Mouse (Mus musculus) testis, adult 2 months (tissue): ENCODE data around the gene Oxnad1. TPM values are rescaled to one million over a fixed set of nuclear protein-coding genes. Genes with fewer than 3 reads are reported as not detected.
"Not testable (repeated sequence)": the region's sequence is repeated elsewhere in the genome, so short reads cannot be mapped to it uniquely, and the experiment has no call there.

ENCODE experiments used
- H3K27ac ChIP-seq: fragments of 200-500 bp; 2 replicates; pipeline ENCODE4 v1.5.1; 2012; ENCODE audit warnings: low read depth, low read length; ENCODE audit not compliant: control insufficient read depth, insufficient read depth
- H3K27me3 ChIP-seq: fragments of 200-500 bp; 2 replicates; pipeline ENCODE4 v1.6.1; 2012; ENCODE audit warnings: mild to moderate bottlenecking, low read length, moderate library complexity; ENCODE audit not compliant: control insufficient read depth, insufficient read depth
- H3K36me3 ChIP-seq: fragments of 200-500 bp; 2 replicates; pipeline ENCODE4 v1.6.1; 2012; ENCODE audit warnings: mild to moderate bottlenecking, low read length; ENCODE audit not compliant: control insufficient read depth, insufficient read depth
- H3K4me1 ChIP-seq: fragments of 200-500 bp; 2 replicates; pipeline ENCODE4 v1.6.1; 2012; ENCODE audit warnings: low read length; ENCODE audit not compliant: control insufficient read depth, insufficient read depth
- H3K4me3 ChIP-seq: fragments of 200-500 bp; 2 replicates; pipeline ENCODE4 v1.5.1; 2012; ENCODE audit warnings: low read depth, mild to moderate bottlenecking, low read length, moderate library complexity, mixed read lengths; ENCODE audit not compliant: control insufficient read depth
- CTCF ChIP-seq: fragments of 200-500 bp; IDR thresholded peaks from 2 replicates; pipeline ENCODE4 v1.5.1; 2012; ENCODE audit warnings: low read depth, mild to moderate bottlenecking, inconsistent platforms, low read length, moderate library complexity; ENCODE audit not compliant: control insufficient read depth, insufficient read depth, insufficient replicate concordance
- POLR2A ChIP-seq: fragments of 200-500 bp; IDR thresholded peaks from 2 replicates; pipeline ENCODE4 v1.6.1; 2012; ENCODE audit warnings: low read depth, mild to moderate bottlenecking, inconsistent platforms, low read length, moderate library complexity; ENCODE audit not compliant: control insufficient read depth
- polyA plus RNA-seq: library from polyadenylated mRNA; depleted of rRNA; stranded (reverse); fragments of >200 nt; gene quantifications from 2 replicates; pipeline ENCODE4 v1.2.3, GENCODE M21; 2012

Oxnad1 gene
- polyA plus RNA-seq, 1 experiment, result 24.0 TPM

GRCm38 (mm10) chr14:32128409-32128808, 43.2 kb downstream of the Oxnad1 start:
- no peak overlapping the region for H3K27ac ChIP-seq
- H3K4me1 ChIP-seq, result no peaks in the 10 kb centered on the region
- H3K4me3 ChIP-seq, result no peak overlapping the region
- no peaks in the 10 kb centered on the region for H3K36me3 ChIP-seq
- TF ChIP-seq CTCF (no peak), POLR2A (no peak)
- H3K27me3 ChIP-seq, result no peaks in the 10 kb centered on the region

GRCm38 (mm10) chr14:32131836-32132235, 46.7 kb downstream of the Oxnad1 start:
- H3K27me3 ChIP-seq, result no peaks in the 10 kb centered on the region

GRCm38 (mm10) chr14:32134293-32134692, 49.1 kb downstream of the Oxnad1 start:
- H3K27me3 ChIP-seq, result no peaks in the 10 kb centered on the region
- no peak overlapping the region for H3K27ac ChIP-seq
- TF ChIP-seq POLR2A (no peak), CTCF (no peak)
- no peaks in the 10 kb centered on the region for H3K4me1 ChIP-seq
- no peak overlapping the region for H3K4me3 ChIP-seq
- no peaks in the 10 kb centered on the region for H3K36me3 ChIP-seq

More at GRCm38 (mm10) chr14:32131836-32132235, 46.7 kb downstream of the Oxnad1 start:
- H3K4me3 ChIP-seq, result no peak overlapping the region
- H3K27ac ChIP-seq, result no peak overlapping the region
- no peaks in the 10 kb centered on the region for H3K4me1 ChIP-seq
- no peaks in the 10 kb centered on the region for H3K36me3 ChIP-seq
- TF ChIP-seq CTCF (no peak), POLR2A (no peak)

GRCm38 (mm10) chr14:32136467-32136866, 51.3 kb downstream of the Oxnad1 start:
- H3K36me3 ChIP-seq, H3K4me3 ChIP-seq, H3K27me3 ChIP-seq, H3K4me1 ChIP-seq, H3K27ac ChIP-seq: not testable (repeated sequence)

GRCm38 (mm10) chr14:32140359-32140965, 55.3 kb downstream of the Oxnad1 start:
- Histone ChIP-seq H3K4me1 (peaks cover 3% of the 10 kb centered on the region; the same call in 1 of the 2 replicates), H3K36me3 (no peaks in the 10 kb centered on the region), H3K27me3 (no peaks in the 10 kb centered on the region), H3K27ac (no peak overlapping the region), H3K4me3 (peak overlapping the region; percentile 16)
- TF ChIP-seq POLR2A (no peak), CTCF (no peak)

GRCm38 (mm10) chr14:32141723-32142122, 56.5 kb downstream of the Oxnad1 start, which contains the start of gene Msmb:
Msmb (plus strand) TSS chr14:32142023.
- H3K4me1 ChIP-seq, result peaks cover 3% of the 10 kb centered on the region; the same call in 1 of the 2 replicates
- TF ChIP-seq POLR2A (no peak), CTCF (no peak)
- H3K36me3 ChIP-seq, result no peaks in the 10 kb centered on the region
- H3K27me3 ChIP-seq, result no peaks in the 10 kb centered on the region
- no peak within 1 kb of the TSS; the same call in 1 of the 2 replicates for H3K4me3 ChIP-seq
- no peak within 1 kb of the TSS for H3K27ac ChIP-seq

- Histone ChIP-seq H3K36me3 (no peaks in the 10 kb centered on the region), H3K4me3 (no peak overlapping the region), H3K27ac (no peak overlapping the region), H3K27me3 (no peaks in the 10 kb centered on the region), H3K4me1 (peaks cover 3% of the 10 kb centered on the region; the same call in 1 of the 2 replicates)
- TF ChIP-seq POLR2A (no peak), CTCF (no peak)
These were observed 59.6 kb downstream of the Oxnad1 start for GRCm38 (mm10) chr14:32144734-32145133.

- TF ChIP-seq CTCF, result no peak
- no peak for TF ChIP-seq POLR2A
- no peak overlapping the region for H3K27ac ChIP-seq
These were observed 60.2 kb downstream of the Oxnad1 start for GRCm38 (mm10) chr14:32145401-32145800.

More at GRCm38 (mm10) chr14:32145401-32145800, 60.2 kb downstream of the Oxnad1 start:
- Histone ChIP-seq H3K4me1 (peaks cover 3% of the 10 kb centered on the region; the same call in 1 of the 2 replicates), H3K27me3 (no peaks in the 10 kb centered on the region), H3K4me3 (no peak overlapping the region), H3K36me3 (no peaks in the 10 kb centered on the region)
